28 mouse cellular contexts compared by ENCODE assay signal in the genomic region with DNA sequence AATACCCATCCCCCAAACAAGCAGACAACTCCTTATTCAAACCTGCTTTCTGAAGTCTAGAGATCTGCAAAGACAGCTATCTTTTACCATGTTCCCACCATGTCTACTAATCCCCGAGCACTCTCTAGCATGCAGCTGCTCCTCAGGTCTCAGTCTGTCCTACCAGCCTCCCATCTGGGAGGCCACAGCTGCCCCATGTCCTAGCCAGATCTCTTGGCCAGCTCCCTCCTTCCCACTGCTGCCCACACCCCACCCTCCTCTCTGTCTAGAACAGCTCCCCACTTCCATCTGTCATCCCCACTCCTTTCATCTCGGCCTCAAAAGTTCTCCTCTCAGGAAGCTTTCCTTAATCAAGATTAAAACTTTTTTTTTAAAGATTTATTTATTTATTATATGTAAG. TPM values are rescaled to one million over a fixed set of nuclear protein-coding genes. Genes with fewer than 3 reads are reported as not detected.
A peak's percentile ranks its signal among the peaks of the same experiment; 100 is the strongest.
DNase-seq lines count a peak whose midpoint lies in the region; ATAC-seq and TF ChIP-seq lines count a peak whose summit lies in the region.
"Had no signal": no experiment of that assay in that cellular context is flagged by ENCODE, and none has a peak within 500 bp of the region (broad histone marks: within the 10 kb centered on the region; RNA-seq: fewer than 3 reads in every experiment).

No protein-coding gene starts in this region.

- peaks cover 14% of the 10 kb centered on the region; the same call in 1 of the 2 replicates for H3K4me1 ChIP-seq in limb, embryonic 14.5 days (ENCODE audit: control insufficient read depth, insufficient read depth, low read length)
- peaks cover 11% of the 10 kb centered on the region for H3K4me1 ChIP-seq in limb, embryonic 10.5 days
- 0 out of 2 replicates have a peak, but pooled peaks cover 3% of the 10 kb centered on the region for H3K4me1 ChIP-seq in midbrain, postnatal 0 days (ENCODE audit: insufficient read depth, low read length)
- H3K4me1 ChIP-seq in midbrain, embryonic 13.5 days (replicated peaks): peaks cover 7% of the 10 kb centered on the region; the same call in 1 of the 2 replicates
- H3K4me1 ChIP-seq: liver, embryonic 12.5 days had no signal

- no peak overlapping the region for H3K4me3 ChIP-seq in gastrocnemius, adult 2 months
- no peak overlapping the region for H3K4me3 ChIP-seq in limb, embryonic 14.5 days (replicated peaks; ENCODE audit: low read length)
- no peak overlapping the region for H3K4me3 ChIP-seq in limb, embryonic 10.5 days
- no peak overlapping the region for H3K4me3 ChIP-seq in midbrain, postnatal 0 days (ENCODE audit: low read depth, low read length)
- no peak overlapping the region for H3K4me3 ChIP-seq in midbrain, embryonic 13.5 days (replicated peaks)
- H3K4me3 ChIP-seq: forebrain, embryonic 10.5 days; heart, embryonic 12.5 days; limb, embryonic 12.5 days; liver, embryonic 12.5 days had no signal

- peak; percentile 39; the same call in 1 of the 2 replicates for ATAC-seq in limb, embryonic 14.5 days (ENCODE audit: low FRiP score, low read depth)
- ATAC-seq in midbrain, postnatal 0 days (ENCODE audit: low FRiP score): no peak
- ATAC-seq in midbrain, embryonic 13.5 days: no peak
- ATAC-seq: forebrain, embryonic 16.5 days; inflammation-experienced regulatory T-cells, adult 6 months; liver, embryonic 12.5 days had no signal

- WGBS in limb, embryonic 14.5 days: 83% methylated on average over 2 of the region's 2 CpGs
- 83% methylated on average over 2 of the region's 2 CpGs for WGBS in limb, embryonic 10.5 days
- 81% methylated on average over 2 of the region's 2 CpGs for WGBS in midbrain, postnatal 0 days
- 88% methylated on average over 2 of the region's 2 CpGs for WGBS in midbrain, embryonic 13.5 days

- peaks cover 24% of the 10 kb centered on the region for H3K36me3 ChIP-seq in limb, embryonic 14.5 days (ENCODE audit: control insufficient read depth, insufficient read depth, low read length)
- H3K36me3 ChIP-seq in limb, embryonic 10.5 days: peaks cover 38% of the 10 kb centered on the region
- H3K36me3 ChIP-seq in midbrain, postnatal 0 days (ENCODE audit: insufficient read depth, low read length): peaks cover 17% of the 10 kb centered on the region
- peaks cover 27% of the 10 kb centered on the region for H3K36me3 ChIP-seq in midbrain, embryonic 13.5 days

- H3K27me3 ChIP-seq in limb, embryonic 14.5 days (ENCODE audit: control insufficient read depth, insufficient read depth, low read length): no peaks in the 10 kb centered on the region
- H3K27me3 ChIP-seq in limb, embryonic 10.5 days (ENCODE audit: low read depth, poor library complexity, severe bottlenecking): no peaks in the 10 kb centered on the region
- H3K27me3 ChIP-seq in midbrain, postnatal 0 days (ENCODE audit: insufficient read depth, low read length): no peaks in the 10 kb centered on the region
- H3K27me3 ChIP-seq in midbrain, embryonic 13.5 days: no peaks in the 10 kb centered on the region
- H3K27me3 ChIP-seq: heart, embryonic 12.5 days; limb, embryonic 12.5 days had no signal

- no peak for TF ChIP-seq POLR2A in limb, embryonic 14.5 days (IDR thresholded peaks at IDR 0.05; ENCODE audit: borderline replicate concordance, extremely low read depth, insufficient read depth, insufficient read length)

- no peaks in the 10 kb centered on the region for H3K9me3 ChIP-seq in limb, embryonic 14.5 days (ENCODE audit: control insufficient read depth, low read length)
- H3K9me3 ChIP-seq in limb, embryonic 10.5 days (replicated peaks): no peaks in the 10 kb centered on the region
- no peaks in the 10 kb centered on the region for H3K9me3 ChIP-seq in midbrain, postnatal 0 days (ENCODE audit: low read length)
- H3K9me3 ChIP-seq in midbrain, embryonic 13.5 days: no peaks in the 10 kb centered on the region
- H3K9me3 ChIP-seq: forebrain, embryonic 10.5 days; heart, embryonic 12.5 days; limb, embryonic 12.5 days; liver, embryonic 12.5 days had no signal

- intact Hi-C loops in gastrocnemius, adult 2 months (cut with DNase I): no loop called here

- H3K27ac ChIP-seq in gastrocnemius, adult 2 months: peak overlapping the region; percentile 31; the same call in 1 of the 2 replicates
- no peak overlapping the region for H3K27ac ChIP-seq in limb, embryonic 14.5 days (replicated peaks; ENCODE audit: low read depth, low read length)
- H3K27ac ChIP-seq in limb, embryonic 10.5 days: no peak overlapping the region
- no peak overlapping the region for H3K27ac ChIP-seq in midbrain, postnatal 0 days (ENCODE audit: low read depth, low read length)
- no peak overlapping the region for H3K27ac ChIP-seq in midbrain, embryonic 13.5 days
- H3K27ac ChIP-seq: forebrain, embryonic 10.5 days; hindbrain, embryonic 14.5 days; limb, embryonic 12.5 days; liver, embryonic 12.5 days had no signal

- TF ChIP-seq CTCF in gastrocnemius, adult 2 months (IDR thresholded peaks at IDR 0.05): no peak
- no peak for TF ChIP-seq CTCF in midbrain, postnatal 0 days (IDR thresholded peaks at IDR 0.05)

- H3K4me2 ChIP-seq in limb, embryonic 14.5 days (replicated peaks; ENCODE audit: low read depth, low read length, severe bottlenecking): no peak overlapping the region
- no peak overlapping the region for H3K4me2 ChIP-seq in midbrain, postnatal 0 days (ENCODE audit: low read depth, low read length, poor library complexity, severe bottlenecking)
- H3K4me2 ChIP-seq in midbrain, embryonic 13.5 days (replicated peaks): no peak overlapping the region
- H3K4me2 ChIP-seq: heart, embryonic 12.5 days; hindbrain, embryonic 14.5 days; limb, embryonic 12.5 days; liver, embryonic 12.5 days; midbrain, embryonic 11.5 days had no signal

- DNase-seq in gastrocnemius, adult 2 months: peak; percentile 37
- no peak for DNase-seq in gastrocnemius, adult 8-10 months (ENCODE audit: low spot score in 2 of 2)
- no peak for DNase-seq in limb, embryonic 14.5 days (ENCODE audit: low spot score)
- no peak for DNase-seq in limb, embryonic 10.5 days (ENCODE audit: low spot score)
- peak; percentile 19 for DNase-seq in midbrain, postnatal 0 days (ENCODE audit: low spot score)
- DNase-seq in liver: no peak
- DNase-seq: adrenal gland, postnatal 25 days; B cell, adult 2 months; cerebellum, adult 18-20 months; cerebellum, postnatal 25 days; gastrocnemius, postnatal 36 days; heart, adult 18-20 months; kidney, adult 11 months; kidney, postnatal 14 days; layer of hippocampus, postnatal 36 days; thymus, adult 2 months; thymus, postnatal 36 days had no signal

- H3K9ac ChIP-seq in limb, embryonic 14.5 days (ENCODE audit: low read depth, low read length, severe bottlenecking): no peak overlapping the region
- H3K9ac ChIP-seq in midbrain, postnatal 0 days (replicated peaks; ENCODE audit: low read length, poor library complexity, severe bottlenecking): no peak overlapping the region
- no peak overlapping the region for H3K9ac ChIP-seq in midbrain, embryonic 13.5 days (replicated peaks)
- H3K9ac ChIP-seq: heart, embryonic 12.5 days; hindbrain, embryonic 14.5 days; limb, embryonic 12.5 days; liver, embryonic 12.5 days; liver, postnatal 0 days had no signal

RNA-seq across cellular contexts. Expression of gene Dusp14, which starts 7.9 kb away (rescaled TPM):
- total RNA-seq in gastrocnemius, adult 2 months (2021): 1 to 10 TPM; 6.1 to 7.9 TPM
- total RNA-seq in gastrocnemius, adult 8-10 months (2022): 1 to 10 TPM; 5.5 to 7.6 (median 6.5) TPM
- polyA plus RNA-seq in limb, embryonic 14.5 days (2012; rRNA removed): 15.3 and 18.2 TPM in 2 replicates
- 21.9 and 23.6 TPM in 2 replicates for polyA plus RNA-seq in limb, embryonic 14.5 days (2014; fragmentation: Nextera tagmentation; extraction: Ambion mirVana)
- polyA plus RNA-seq in limb, embryonic 10.5 days (2016; fragmentation: Nextera tagmentation; extraction: Ambion mirVana): 5.6 and 7.3 TPM in 2 replicates
- total RNA-seq in midbrain, postnatal 0 days (2014; rRNA removed): 9.1 and 18.1 TPM in 2 replicates
- 8.8 and 8.9 TPM in 2 replicates for polyA plus RNA-seq in midbrain, postnatal 0 days (2015; fragmentation: Nextera tagmentation; extraction: Ambion mirVana)
- 8.2 and 9.1 TPM in 2 replicates for polyA plus RNA-seq in midbrain, embryonic 13.5 days (2015; fragmentation: Nextera tagmentation; extraction: Ambion mirVana)
- total RNA-seq: megakaryocyte, adult 5-6 weeks had no signal

RNA-seq across cellular contexts. Expression of gene Tada2a, which starts 52.4 kb away (rescaled TPM):
- total RNA-seq in gastrocnemius, adult 2 months (2021): 10 to 100 TPM; 11.6 to 12.2 TPM
- 10 to 100 TPM in 3 of 4 experiments, 1 to 10 TPM in 1; 9.7 to 14.3 (median 13.0) TPM for total RNA-seq in gastrocnemius, adult 8-10 months (2022)
- 46.1 and 56.2 TPM in 2 replicates for polyA plus RNA-seq in limb, embryonic 14.5 days (2012; rRNA removed)
- 36.9 and 37.1 TPM in 2 replicates for polyA plus RNA-seq in limb, embryonic 14.5 days (2014; fragmentation: Nextera tagmentation; extraction: Ambion mirVana)
- polyA plus RNA-seq in limb, embryonic 10.5 days (2016; fragmentation: Nextera tagmentation; extraction: Ambion mirVana): 39.5 and 43.9 TPM in 2 replicates
- total RNA-seq in midbrain, postnatal 0 days (2014; rRNA removed): 20.3 and 21.4 TPM in 2 replicates
- polyA plus RNA-seq in midbrain, postnatal 0 days (2015; fragmentation: Nextera tagmentation; extraction: Ambion mirVana): 25.8 and 25.9 TPM in 2 replicates
- polyA plus RNA-seq in midbrain, embryonic 13.5 days (2015; fragmentation: Nextera tagmentation; extraction: Ambion mirVana): 32.9 and 35.4 TPM in 2 replicates

RNA-seq across cellular contexts. Expression of gene Acaca, which starts 52.5 kb away (rescaled TPM):
- 10 to 100 TPM; 14.9 to 22.8 TPM for total RNA-seq in gastrocnemius, adult 2 months (2021)
- total RNA-seq in gastrocnemius, adult 8-10 months (2022): 10 to 100 TPM; 12.2 to 16.7 (median 15.6) TPM
- 19.5 and 20.3 TPM in 2 replicates for polyA plus RNA-seq in limb, embryonic 14.5 days (2012; rRNA removed)
- 18.2 and 21.2 TPM in 2 replicates for polyA plus RNA-seq in limb, embryonic 14.5 days (2014; fragmentation: Nextera tagmentation; extraction: Ambion mirVana)
- polyA plus RNA-seq in limb, embryonic 10.5 days (2016; fragmentation: Nextera tagmentation; extraction: Ambion mirVana): 21.3 and 22.8 TPM in 2 replicates
- total RNA-seq in midbrain, postnatal 0 days (2014; rRNA removed): 123 and 139 TPM in 2 replicates
- polyA plus RNA-seq in midbrain, postnatal 0 days (2015; fragmentation: Nextera tagmentation; extraction: Ambion mirVana): 17.2 and 19.3 TPM in 2 replicates
- polyA plus RNA-seq in midbrain, embryonic 13.5 days (2015; fragmentation: Nextera tagmentation; extraction: Ambion mirVana): 24.7 and 28.3 TPM in 2 replicates

Comparison
In these comparisons a context has a peak if more than half of its experiments do, and no peak if none do; other contexts are left out.
1. DNase-seq: peak in gastrocnemius, adult 2 months (single experiment) and midbrain, postnatal 0 days (single experiment); none in gastrocnemius, adult 8-10 months (0 of 2), limb, embryonic 14.5 days (single experiment), limb, embryonic 10.5 days (single experiment) and liver (single experiment).